Mouse (Mus musculus) liver, adult 2 months (tissue): Measurements from ENCODE around the gene Prkch.

ENCODE experiments used
- CTCF ChIP-seq: fragments of 200-500 bp; IDR thresholded peaks from 2 replicates; pipeline ENCODE4 v1.5.1; 2011; ENCODE audit warnings: low read depth, low read length, control low read depth
- POLR2A ChIP-seq: fragments of 200-500 bp; IDR thresholded peaks from 2 replicates; pipeline ENCODE4 v1.6.1; 2011; ENCODE audit warnings: low read length, control low read depth; ENCODE audit not compliant: insufficient read depth; ENCODE audit errors: extremely low read depth

DNA sequence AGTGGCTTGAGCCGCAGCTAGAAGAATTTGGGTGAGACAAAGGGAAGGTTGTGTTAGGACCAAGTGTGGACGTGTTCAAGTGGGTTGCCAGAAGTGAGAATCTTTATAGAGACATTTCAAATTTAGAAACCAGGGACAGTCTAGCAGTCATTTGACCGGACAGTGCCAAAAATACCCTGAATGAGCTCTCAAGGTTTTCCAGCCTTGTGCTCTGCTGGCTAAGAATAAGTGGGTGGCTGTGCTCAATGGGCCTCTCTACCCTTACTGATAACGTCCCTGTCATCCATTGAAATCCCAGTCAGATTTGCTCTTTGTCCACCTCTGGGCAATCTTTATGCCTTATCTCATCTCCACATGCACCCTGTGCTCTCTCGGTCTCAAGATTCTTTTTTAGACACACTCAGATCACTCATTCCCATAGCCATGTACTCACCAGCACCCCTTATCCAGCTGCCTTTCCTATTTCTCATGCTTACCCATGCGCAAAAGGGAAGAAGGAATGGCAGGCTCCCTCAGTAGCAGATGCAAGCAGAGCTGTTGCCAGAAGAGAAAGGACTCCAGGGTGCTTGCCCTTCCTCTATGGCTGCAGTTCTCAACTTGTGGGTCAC lies 196.9 kb downstream of the Prkch start:
- TF ChIP-seq CTCF (no peak), POLR2A (no peak)
